Mouse (Mus musculus): ENCODE data around the gene Gm20708. TPM values are rescaled to one million over a fixed set of nuclear protein-coding genes. Genes with fewer than 3 reads are reported as not detected.

The Gm20708 gene
- polyA plus RNA-seq, 1 experiment, result not detected

DNA sequence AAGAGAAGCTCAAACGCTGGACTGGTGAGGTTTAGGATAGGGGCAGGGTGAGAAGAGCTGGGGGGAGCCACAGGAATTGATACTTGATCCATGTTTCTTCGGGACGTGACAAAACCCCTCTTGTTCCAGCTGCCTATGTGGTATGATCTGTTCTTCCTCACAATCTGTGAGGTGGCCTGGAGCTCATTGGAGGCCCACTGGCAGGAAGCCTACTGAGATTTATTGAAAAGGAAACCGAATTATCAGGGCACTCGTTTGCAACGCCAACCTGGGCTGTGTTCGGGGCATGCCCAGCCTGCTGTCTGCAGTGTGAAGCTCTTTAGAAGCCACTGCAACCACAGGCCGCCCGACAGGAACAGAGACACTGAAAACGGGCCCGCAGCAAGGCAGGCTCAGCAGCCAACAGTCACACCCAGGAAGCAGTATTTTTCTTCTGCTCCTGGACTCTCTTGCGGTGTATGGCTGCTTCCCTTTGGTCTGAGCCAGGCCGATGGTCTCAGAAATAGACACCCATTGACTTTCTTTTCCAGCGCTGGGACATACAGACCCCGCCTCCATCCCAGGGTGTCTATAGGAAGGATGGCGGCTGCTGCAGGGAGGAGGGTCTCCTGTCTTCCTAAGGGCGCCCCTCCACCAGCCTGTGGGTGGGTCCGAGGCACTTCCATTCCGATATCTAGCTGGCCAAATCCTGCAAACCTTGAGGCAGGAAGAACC is 39.0 kb downstream of the Gm20708 start:
- peak overlapping the region; percentile 71 for H3K27ac ChIP-seq (replicated peaks; ENCODE audit: low read depth, low read length)
- H3K4me1 ChIP-seq (ENCODE audit: control insufficient read depth, insufficient read depth, insufficient read length, low read length), result no peaks in the 10 kb centered on the region; the same call in 1 of the 2 replicates
- H3K4me3 ChIP-seq (ENCODE audit: insufficient read depth, low read depth, low read length), result peak overlapping the region; percentile 92

DNA sequence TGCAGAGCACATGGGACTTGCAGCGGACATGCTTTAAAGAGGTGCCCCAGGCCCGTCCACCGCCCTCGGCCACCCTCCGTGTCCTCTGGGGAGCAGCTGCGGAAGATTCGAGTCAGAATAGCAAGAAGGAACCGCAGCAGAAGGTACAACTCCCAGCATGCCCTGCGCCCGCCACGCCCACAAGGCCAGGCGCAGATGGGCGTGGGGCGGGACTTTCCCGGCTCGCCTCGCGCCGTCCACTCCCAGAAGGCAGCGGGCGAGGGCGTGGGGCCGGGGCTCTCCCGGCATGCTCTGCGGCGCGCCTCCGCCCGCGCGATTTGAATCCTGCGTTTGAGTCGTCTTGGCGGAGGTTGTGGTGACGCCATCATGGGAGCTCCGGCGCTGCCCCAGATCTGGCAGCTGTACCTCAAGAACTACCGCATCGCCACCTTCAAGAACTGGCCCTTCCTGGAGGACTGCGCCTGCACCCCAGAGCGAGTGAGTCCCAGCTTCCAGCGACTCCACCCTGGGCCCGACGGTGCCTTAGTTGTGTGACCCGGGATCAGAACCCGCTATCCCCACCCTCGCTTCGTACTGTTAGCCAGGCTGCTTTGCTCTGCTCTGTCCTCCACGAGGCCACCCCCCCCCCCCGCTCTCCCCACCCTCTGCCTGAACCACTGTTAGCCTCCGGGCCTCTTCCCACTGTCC is 39.7 kb downstream of the Gm20708 start, which contains the start of gene Birc5:
Birc5 (plus strand) TSS at position 267 of the 687 bp plus-strand sequence.
- Histone ChIP-seq H3K4me1 (ENCODE audit: control insufficient read depth, insufficient read depth, insufficient read length, low read length) (no peaks in the 10 kb centered on the region; the same call in 1 of the 2 replicates), H3K4me3 (ENCODE audit: insufficient read depth, low read depth, low read length) (peak within 1 kb of the TSS; percentile 92), H3K27ac (replicated peaks; ENCODE audit: low read depth, low read length) (peak within 1 kb of the TSS; percentile 71)

- Histone ChIP-seq H3K27ac (replicated peaks; ENCODE audit: low read depth, low read length) (no peak overlapping the region), H3K4me1 (ENCODE audit: control insufficient read depth, insufficient read depth, insufficient read length, low read length) (no peaks in the 10 kb centered on the region), H3K4me3 (ENCODE audit: insufficient read depth, low read depth, low read length) (no peak overlapping the region)
Measured at GRCm38 (mm10) chr11:117852875-117853274, 43.4 kb downstream of the Gm20708 start.

- H3K4me3 ChIP-seq (ENCODE audit: insufficient read depth, low read depth, low read length), result no peak overlapping the region
- no peaks in the 10 kb centered on the region for H3K4me1 ChIP-seq (ENCODE audit: control insufficient read depth, insufficient read depth, insufficient read length, low read length)
- H3K27ac ChIP-seq (replicated peaks; ENCODE audit: low read depth, low read length), result no peak overlapping the region
Measured at GRCm38 (mm10) chr11:117854241-117854640, 44.8 kb downstream of the Gm20708 start.

GRCm38 (mm10) chr11:117855360-117855759 is 45.9 kb downstream of the Gm20708 start:
- H3K4me3 ChIP-seq (ENCODE audit: insufficient read depth, low read depth, low read length), result no peak overlapping the region
- H3K4me1 ChIP-seq (ENCODE audit: control insufficient read depth, insufficient read depth, insufficient read length, low read length), result no peaks in the 10 kb centered on the region
- no peak overlapping the region for H3K27ac ChIP-seq (replicated peaks; ENCODE audit: low read depth, low read length)

DNA sequence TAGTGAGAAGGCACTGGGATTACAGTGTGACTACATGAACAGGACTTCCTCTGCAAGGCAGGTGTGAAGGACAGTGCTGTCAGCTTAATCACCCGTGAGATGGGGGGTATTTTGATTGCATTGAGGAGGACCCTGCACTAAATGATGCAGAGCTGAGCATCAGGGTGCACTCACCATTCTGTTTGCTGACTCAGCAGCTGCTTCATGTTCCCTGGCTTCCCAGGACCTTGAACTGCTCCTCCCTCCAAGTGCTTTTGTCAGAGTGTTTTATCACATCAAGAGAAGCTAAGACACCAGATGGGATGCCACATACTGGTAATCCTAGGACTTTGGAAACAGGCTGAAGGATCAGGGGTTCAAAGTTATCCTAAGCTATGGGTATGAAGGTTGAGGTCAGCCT is 46.5 kb downstream of the Gm20708 start:
- Histone ChIP-seq H3K4me1 (ENCODE audit: control insufficient read depth, insufficient read depth, insufficient read length, low read length) (no peaks in the 10 kb centered on the region), H3K4me3 (ENCODE audit: insufficient read depth, low read depth, low read length) (no peak overlapping the region), H3K27ac (replicated peaks; ENCODE audit: low read depth, low read length) (no peak overlapping the region)

DNA sequence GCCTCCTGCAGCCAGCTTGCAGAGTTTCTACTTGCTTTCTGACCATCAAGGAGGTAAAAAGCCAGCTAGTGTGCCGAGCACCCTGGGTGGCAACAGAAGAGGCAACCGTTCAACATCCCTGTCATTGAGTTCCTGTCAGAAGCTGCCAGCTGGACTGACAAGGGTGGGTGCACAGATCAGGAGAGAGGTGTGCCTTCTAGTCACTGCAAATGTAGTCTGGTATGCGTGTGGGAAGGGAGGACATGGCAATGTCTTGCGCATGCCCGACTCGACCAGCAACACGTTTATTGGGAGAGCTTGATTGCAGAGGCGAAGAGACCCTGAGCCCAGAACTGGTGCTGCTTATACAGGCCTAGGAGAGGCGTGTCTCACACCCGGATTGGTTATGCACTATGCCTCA is 48.0 kb downstream of the Gm20708 start:
- H3K4me1 ChIP-seq (ENCODE audit: control insufficient read depth, insufficient read depth, insufficient read length, low read length), result no peaks in the 10 kb centered on the region
- no peak overlapping the region for H3K27ac ChIP-seq (replicated peaks; ENCODE audit: low read depth, low read length)
- no peak overlapping the region for H3K4me3 ChIP-seq (ENCODE audit: insufficient read depth, low read depth, low read length)

DNA sequence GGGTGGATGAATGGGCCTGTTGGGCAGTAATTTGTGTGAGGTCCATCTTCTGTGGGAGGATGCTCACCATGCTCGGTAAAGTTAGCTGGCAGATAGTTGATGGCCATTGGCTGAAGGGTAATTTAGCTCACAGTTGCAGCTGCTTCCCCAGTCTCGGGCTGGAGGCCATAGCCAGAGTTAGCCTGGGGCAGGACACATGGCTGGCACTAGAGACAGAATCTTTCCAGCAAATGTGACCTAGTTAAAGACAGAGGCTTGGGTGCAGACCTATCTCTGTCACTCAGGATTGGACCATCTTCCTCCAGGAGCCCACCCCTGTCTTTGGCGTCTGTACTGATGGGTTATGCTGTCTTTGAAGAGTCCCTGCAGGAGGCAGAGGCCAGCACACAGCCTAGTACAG is 48.9 kb downstream of the Gm20708 start:
- Histone ChIP-seq H3K27ac (replicated peaks; ENCODE audit: low read depth, low read length) (no peak overlapping the region), H3K4me1 (ENCODE audit: control insufficient read depth, insufficient read depth, insufficient read length, low read length) (no peaks in the 10 kb centered on the region), H3K4me3 (ENCODE audit: insufficient read depth, low read depth, low read length) (no peak overlapping the region)

- no peak within 1 kb of the TSS for H3K27ac ChIP-seq (replicated peaks; ENCODE audit: low read depth, low read length)
- H3K4me3 ChIP-seq (ENCODE audit: insufficient read depth, low read depth, low read length), result no peak within 1 kb of the TSS
- H3K4me1 ChIP-seq (ENCODE audit: control insufficient read depth, insufficient read depth, insufficient read length, low read length), result no peaks in the 10 kb centered on the region
Measured at GRCm38 (mm10) chr11:117860601-117861000, 51.1 kb downstream of the Gm20708 start, which contains the start of gene Tmem235. Gene Tmem235, plus strand, starts transcription at chr11:117860752.

- no peak overlapping the region for H3K27ac ChIP-seq (replicated peaks; ENCODE audit: low read depth, low read length)
- H3K4me1 ChIP-seq (ENCODE audit: control insufficient read depth, insufficient read depth, insufficient read length, low read length), result no peaks in the 10 kb centered on the region
- no peak overlapping the region for H3K4me3 ChIP-seq (ENCODE audit: insufficient read depth, low read depth, low read length)
Measured at GRCm38 (mm10) chr11:117863174-117863856, 53.8 kb downstream of the Gm20708 start.

GRCm38 (mm10) chr11:117864805-117865204 is 55.3 kb downstream of the Gm20708 start:
- Histone ChIP-seq H3K27ac (replicated peaks; ENCODE audit: low read depth, low read length) (no peak overlapping the region), H3K4me3 (ENCODE audit: insufficient read depth, low read depth, low read length) (no peak overlapping the region), H3K4me1 (ENCODE audit: control insufficient read depth, insufficient read depth, insufficient read length, low read length) (no peaks in the 10 kb centered on the region)

- Histone ChIP-seq H3K27ac (replicated peaks; ENCODE audit: low read depth, low read length) (no peak overlapping the region), H3K4me1 (ENCODE audit: control insufficient read depth, insufficient read depth, insufficient read length, low read length) (no peaks in the 10 kb centered on the region), H3K4me3 (ENCODE audit: insufficient read depth, low read depth, low read length) (no peak overlapping the region)
Measured at GRCm38 (mm10) chr11:117865988-117866387, 56.5 kb downstream of the Gm20708 start.

GRCm38 (mm10) chr11:117870688-117871365 is 61.4 kb downstream of the Gm20708 start:
- no peaks in the 10 kb centered on the region for H3K4me1 ChIP-seq (ENCODE audit: control insufficient read depth, insufficient read depth, insufficient read length, low read length)
- H3K27ac ChIP-seq (replicated peaks; ENCODE audit: low read depth, low read length), result no peak overlapping the region
- no peak overlapping the region for H3K4me3 ChIP-seq (ENCODE audit: insufficient read depth, low read depth, low read length)

GRCm38 (mm10) chr11:117871376-117871775 is 61.9 kb downstream of the Gm20708 start:
- Histone ChIP-seq H3K27ac (replicated peaks; ENCODE audit: low read depth, low read length) (no peak overlapping the region), H3K4me1 (ENCODE audit: control insufficient read depth, insufficient read depth, insufficient read length, low read length) (no peaks in the 10 kb centered on the region), H3K4me3 (ENCODE audit: insufficient read depth, low read depth, low read length) (no peak overlapping the region)
